Mouse (Mus musculus) bone marrow macrophage, adult 2 months (primary cell): Measurements from ENCODE around the gene Ankub1. TPM values are rescaled to one million over a fixed set of nuclear protein-coding genes. Genes with fewer than 3 reads are reported as not detected.

Experiments
- H3K27ac ChIP-seq: 2 replicates; pipeline ENCODE4 v1.5.1; 2012; ENCODE audit warnings: low read depth, low read length; ENCODE audit not compliant: insufficient read depth
- H3K4me1 ChIP-seq: 2 replicates; pipeline ENCODE4 v1.6.1; 2012; ENCODE audit warnings: low read length; ENCODE audit not compliant: control insufficient read depth, insufficient read depth
- H3K4me3 ChIP-seq: 2 replicates; pipeline ENCODE4 v1.5.1; 2012; ENCODE audit warnings: mild to moderate bottlenecking, low read length, moderate library complexity; ENCODE audit not compliant: insufficient read depth
- CTCF ChIP-seq: IDR thresholded peaks from 2 replicates; pipeline ENCODE4 v1.5.1; 2012; ENCODE audit warnings: low read depth, mild to moderate bottlenecking, low read length, moderate library complexity
- POLR2A ChIP-seq: IDR thresholded peaks from 2 replicates; pipeline ENCODE4 v1.6.1; 2012; ENCODE audit warnings: mild to moderate bottlenecking, low read depth, low read length, borderline replicate concordance
- polyA plus RNA-seq: library from polyadenylated mRNA; stranded (reverse); fragments of >200 nt; gene quantifications from 2 replicates; pipeline ENCODE4 v1.2.4, GENCODE M21; 2012; ENCODE audit not compliant: missing spikeins, insufficient read depth, insufficient read length

Gene Ankub1
- polyA plus RNA-seq, 1 experiment = not detected

DNA sequence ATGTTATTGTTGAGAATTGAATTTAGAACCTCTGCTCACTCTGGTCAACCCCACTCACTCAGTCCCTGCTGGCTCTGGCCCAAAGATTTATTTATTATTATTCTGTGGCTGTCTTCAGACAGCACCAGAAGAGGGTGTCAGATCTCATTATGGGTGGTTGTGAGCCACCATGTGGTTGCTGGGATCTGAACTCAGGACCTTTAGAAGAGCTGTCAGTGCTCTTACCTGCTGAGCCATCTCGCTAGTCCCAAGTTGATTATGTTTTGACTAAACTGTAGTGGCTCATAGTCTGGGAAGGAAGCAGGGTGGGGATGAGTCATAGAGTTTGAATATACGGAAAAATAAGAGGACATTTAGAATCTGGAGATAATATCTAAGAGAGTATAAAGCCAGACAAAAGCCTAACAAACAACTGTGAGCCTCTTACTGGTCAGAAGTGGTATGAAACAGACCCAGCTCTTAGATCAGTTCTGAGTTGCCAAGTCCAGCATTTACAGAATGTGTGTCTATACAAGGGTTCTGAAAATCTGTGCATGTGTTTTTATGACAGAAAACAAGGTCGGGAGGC is 80.1 kb downstream of the Ankub1 start:
- H3K4me1 ChIP-seq = no peaks in the 10 kb centered on the region
- H3K27ac ChIP-seq = no peak overlapping the region
- H3K4me3 ChIP-seq = no peak overlapping the region
- TF ChIP-seq CTCF (no peak), POLR2A (no peak)

DNA sequence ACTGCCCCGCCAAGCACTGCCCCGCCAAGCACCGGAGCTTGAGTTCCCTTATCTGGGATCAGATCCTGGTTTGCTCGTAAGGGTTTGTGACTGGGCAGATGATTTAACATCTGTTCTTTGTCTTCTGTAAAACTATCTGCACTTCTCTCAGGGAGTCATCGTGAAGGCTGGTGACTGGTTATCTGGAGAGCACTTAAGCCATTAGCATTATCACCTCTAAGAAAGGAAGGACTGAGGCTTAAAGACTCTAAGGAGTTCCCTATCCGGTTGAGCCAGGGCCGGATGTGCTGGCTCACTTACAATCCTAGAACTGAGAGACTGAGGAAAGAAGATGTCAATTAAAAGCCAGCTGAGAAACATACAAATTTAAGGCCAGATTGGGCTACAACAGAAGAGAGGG is 80.8 kb downstream of the Ankub1 start:
- H3K27ac ChIP-seq = no peak overlapping the region

More for the DNA sequence above, 80.8 kb downstream of the Ankub1 start:
- Histone ChIP-seq H3K4me1 (no peaks in the 10 kb centered on the region), H3K4me3 (no peak overlapping the region)
- no peak for TF ChIP-seq POLR2A
- TF ChIP-seq CTCF = no peak

Other genes starting within 250 kb of the Ankub1 start
- gene Wwtr1, start 116.9 kb downstream of the Ankub1 start, polyA plus RNA-seq = 0.16 and 0.17 TPM in 2 replicates
- gene Commd2, start 41.1 kb downstream of the Ankub1 start, polyA plus RNA-seq = 34.5 and 38.6 TPM in 2 replicates
- gene Rnf13, start 43.3 kb upstream of the Ankub1 start, polyA plus RNA-seq = 281 and 313 TPM in 2 replicates
- 0.59 TPM in 1 of 2 replicates, not detected in the other for gene Pfn2, start 155.3 kb upstream of the Ankub1 start, polyA plus RNA-seq